Mouse (Mus musculus): ENCODE data around the gene Mrps18b.
A peak's percentile ranks its signal among the peaks of the same experiment; 100 is the strongest.

The Mrps18b gene

GRCm38 (mm10) chr17:35918276-35919059 is 2.3 kb upstream of the Mrps18b start:
- DNase-seq (ENCODE audit: low spot score in 2 of 2) = no peak

- DNase-seq (ENCODE audit: low spot score in 2 of 2) = peak in 1 of 2 experiments; percentile 39
Observed at GRCm38 (mm10) chr17:35917463-35918251, 1.5 kb upstream of the Mrps18b start.

GRCm38 (mm10) chr17:35917143-35917462 is 914 bp upstream of the Mrps18b start:
- no peak for DNase-seq (ENCODE audit: low spot score in 2 of 2)

- DNase-seq (ENCODE audit: low spot score in 2 of 2) = no peak
Observed at GRCm38 (mm10) chr17:35915538-35916296, 472 bp downstream of the Mrps18b start.

- DNase-seq (ENCODE audit: low spot score in 2 of 2) = no peak
Observed at GRCm38 (mm10) chr17:35914975-35915374, 1.2 kb downstream of the Mrps18b start.

- peak; percentile 89 to 98 for DNase-seq (ENCODE audit: low spot score in 2 of 2)
Observed at GRCm38 (mm10) chr17:35909919-35910369, 6.2 kb downstream of the Mrps18b start, which contains the start of gene Atat1. TSS of gene Atat1 (minus strand) at chr17:35910075.

GRCm38 (mm10) chr17:35909186-35909918 is 6.8 kb downstream of the Mrps18b start:
- no peak for DNase-seq (ENCODE audit: low spot score in 2 of 2)

- no peak for DNase-seq (ENCODE audit: low spot score in 2 of 2)
Observed at GRCm38 (mm10) chr17:35907609-35908008, 8.6 kb downstream of the Mrps18b start.

GRCm38 (mm10) chr17:35905587-35905986 is 10.6 kb downstream of the Mrps18b start:
- no peak for DNase-seq (ENCODE audit: low spot score in 2 of 2)

GRCm38 (mm10) chr17:35903992-35904355 is 12.2 kb downstream of the Mrps18b start:
- DNase-seq (ENCODE audit: low spot score in 2 of 2) = no peak

- DNase-seq (ENCODE audit: low spot score in 2 of 2) = no peak
Observed at GRCm38 (mm10) chr17:35903343-35903991, 12.7 kb downstream of the Mrps18b start.

- no peak for DNase-seq (ENCODE audit: low spot score in 2 of 2)
Observed at GRCm38 (mm10) chr17:35900636-35901035, 15.6 kb downstream of the Mrps18b start.

GRCm38 (mm10) chr17:35897644-35898573 is 18.3 kb downstream of the Mrps18b start:
- DNase-seq (ENCODE audit: low spot score in 2 of 2) = no peak

- DNase-seq (ENCODE audit: low spot score in 2 of 2) = peak; percentile 84 to 90
Observed at GRCm38 (mm10) chr17:35896781-35897643, 19.2 kb downstream of the Mrps18b start, which contains the start of gene 2310061I04Rik. TSS of gene 2310061I04Rik (minus strand) at chr17:35897431.

GRCm38 (mm10) chr17:35887725-35888124 is 28.5 kb downstream of the Mrps18b start:
- no peak for DNase-seq (ENCODE audit: low spot score in 2 of 2)

GRCm38 (mm10) chr17:35883777-35884176 is 32.4 kb downstream of the Mrps18b start:
- DNase-seq (ENCODE audit: low spot score in 2 of 2) = no peak

GRCm38 (mm10) chr17:35882924-35883323 is 33.3 kb downstream of the Mrps18b start:
- no peak for DNase-seq (ENCODE audit: low spot score in 2 of 2)

GRCm38 (mm10) chr17:35879245-35880057 is 36.7 kb downstream of the Mrps18b start, which contains the start of gene Dhx16:
TSS of gene Dhx16 (plus strand) at chr17:35879819.
- peak; percentile 88 to 95 for DNase-seq (ENCODE audit: low spot score in 2 of 2)
